ENCODE assay signal across 9 mouse cellular contexts in genomic region chr2:103592591-103592929, GRCm38 (mm10). TPM values are rescaled to one million over a fixed set of nuclear protein-coding genes. Genes with fewer than 3 reads are reported as not detected.
A peak's percentile ranks its signal among the peaks of the same experiment; 100 is the strongest.
DNase-seq lines count a peak whose midpoint lies in the region; ATAC-seq and TF ChIP-seq lines count a peak whose summit lies in the region.
"Had no signal": no experiment of that assay in that cellular context is flagged by ENCODE, and none has a peak within 500 bp of the region (broad histone marks: within the 10 kb centered on the region; RNA-seq: fewer than 3 reads in every experiment).

No protein-coding gene starts in this region.

- H3K27me3 ChIP-seq in heart, adult 2 months (ENCODE audit: control insufficient read depth, insufficient read depth, low read length) = no peaks in the 10 kb centered on the region
- no peaks in the 10 kb centered on the region for H3K27me3 ChIP-seq in limb, embryonic 11.5 days (ENCODE audit: control insufficient read depth, insufficient read depth, low read length)
- H3K27me3 ChIP-seq: liver, embryonic 13.5 days had no signal

- peak overlapping the region; percentile 48 for H3K27ac ChIP-seq in heart, adult 2 months
- peak overlapping the region; percentile 71 for H3K27ac ChIP-seq in limb, embryonic 11.5 days (replicated peaks; ENCODE audit: low read depth, low read length)
- H3K27ac ChIP-seq: liver, embryonic 13.5 days had no signal

- no peak overlapping the region for H3K9ac ChIP-seq in heart, adult 2 months (ENCODE audit: low read depth, low read length)
- no peak overlapping the region for H3K9ac ChIP-seq in limb, embryonic 11.5 days (ENCODE audit: low read length)
- H3K9ac ChIP-seq: liver, embryonic 13.5 days had no signal

- WGBS in heart, adult 2 months = 56% methylated on average over 3 of the region's 3 CpGs
- WGBS in limb, embryonic 11.5 days = 64% methylated on average over 3 of the region's 3 CpGs

- TF ChIP-seq EP300 in heart, adult 2 months (IDR thresholded peaks at IDR 0.05; ENCODE audit: insufficient read depth, low read depth, low read length) = no peak

- peaks cover 3% of the 10 kb centered on the region for H3K36me3 ChIP-seq in heart, adult 2 months (ENCODE audit: control insufficient read depth, insufficient read depth, low read length)
- H3K36me3 ChIP-seq in limb, embryonic 11.5 days (ENCODE audit: control insufficient read depth, insufficient read depth, low read length) = no peaks in the 10 kb centered on the region
- H3K36me3 ChIP-seq: liver, embryonic 13.5 days had no signal

- H3K4me3 ChIP-seq in heart, adult 2 months = no peak overlapping the region
- no peak overlapping the region for H3K4me3 ChIP-seq in limb, embryonic 11.5 days (ENCODE audit: low read depth, low read length)
- H3K4me3 ChIP-seq: liver, embryonic 13.5 days had no signal

- no peak for ATAC-seq in limb, embryonic 11.5 days (ENCODE audit: insufficient number of reproducible peaks, low FRiP score, low TSS enrichment, low read depth)
- ATAC-seq in megakaryocyte, adult 5-6 weeks (ENCODE audit: poor library complexity, severe bottlenecking) = no peak

- intact Hi-C loops in heart, adult 2 months (cut with DNase I) = no loop called here

- TF ChIP-seq POLR2A in heart, adult 2 months (IDR thresholded peaks at IDR 0.05; ENCODE audit: insufficient read depth, low read depth, low read length) = no peak

- no peak for DNase-seq in heart, adult 2 months
- DNase-seq in heart, postnatal 4 days = no peak
- peak; percentile 22 to 43 for DNase-seq in right cerebral cortex, adult 2 months (ENCODE audit: low spot score in 2 of 2)
- DNase-seq in right cerebral cortex, postnatal 14 days = no peak
- no peak for DNase-seq in limb, embryonic 11.5 days (ENCODE audit: low spot score)
- DNase-seq in urinary bladder, postnatal 36 days (ENCODE audit: low spot score in 2 of 2) = no peak
- DNase-seq in ovary, adult 18-20 months (ENCODE audit: low spot score) = no peak
- DNase-seq: liver, embryonic 13.5 days had no signal

- no peak for TF ChIP-seq CTCF in heart, adult 2 months (IDR thresholded peaks at IDR 0.05)

- no peak overlapping the region for H3K4me2 ChIP-seq in limb, embryonic 11.5 days (ENCODE audit: low read depth, severe bottlenecking)
- H3K4me2 ChIP-seq: liver, embryonic 13.5 days had no signal

- no peaks in the 10 kb centered on the region for H3K9me3 ChIP-seq in limb, embryonic 11.5 days (ENCODE audit: control insufficient read depth, low read length)
- H3K9me3 ChIP-seq: liver, embryonic 13.5 days had no signal

- H3K79me2 ChIP-seq in heart, adult 2 months (replicated peaks; ENCODE audit: control insufficient read depth, insufficient read depth, low read length) = no peaks in the 10 kb centered on the region

- peaks cover 10% of the 10 kb centered on the region for H3K4me1 ChIP-seq in heart, adult 2 months (ENCODE audit: control insufficient read depth, insufficient read depth, low read length)
- peaks cover 29% of the 10 kb centered on the region for H3K4me1 ChIP-seq in limb, embryonic 11.5 days (ENCODE audit: control insufficient read depth, insufficient read depth, low read length)

RNA-seq across cellular contexts. Expression of gene Abtb2, which starts 26.4 kb away (rescaled TPM):
- total RNA-seq in heart, adult 2 months (2021) = 10 to 100 TPM; 24.7 to 28.7 TPM
- 23.0 and 27.1 TPM in 2 replicates for polyA plus RNA-seq in heart, adult 2 months (2012; rRNA removed)
- total RNA-seq in heart, postnatal 4 days (2021) = 10 to 100 TPM; 23.6 to 25.6 TPM
- polyA plus RNA-seq in limb, embryonic 11.5 days (2014; fragmentation: Nextera tagmentation; extraction: Ambion mirVana) = 11.5 and 11.6 TPM in 2 replicates
- total RNA-seq in megakaryocyte, adult 5-6 weeks (2015) = 3.8 TPM in 2 replicates
- 3.1 and 3.8 TPM in 2 replicates for total RNA-seq in megakaryocyte, adult 5-6 weeks (2017)

Comparison
In these comparisons a context has a peak if more than half of its experiments do, and no peak if none do; other contexts are left out.
1. DNase-seq: peak in right cerebral cortex, adult 2 months (2 of 2); none in heart, adult 2 months (0 of 2), heart, postnatal 4 days (single experiment), right cerebral cortex, postnatal 14 days (single experiment), limb, embryonic 11.5 days (single experiment), urinary bladder, postnatal 36 days (0 of 2) and ovary, adult 18-20 months (single experiment).
2. RNA of gene Abtb2, which starts 26.4 kb away (total RNA-seq): 24.7 to 28.7 TPM in heart, adult 2 months and 23.6 to 25.6 TPM in heart, postnatal 4 days; 3.1 to 3.8 TPM in megakaryocyte, adult 5-6 weeks; every median in the first group is over 4 times any median in the second.